Mouse (Mus musculus): ENCODE data around the gene AC170998.1. TPM values are rescaled to one million over a fixed set of nuclear protein-coding genes. Genes with fewer than 3 reads are reported as not detected.

The AC170998.1 gene
- polyA plus RNA-seq, 1 experiment from 2014 or later = 2.5 TPM

DNA sequence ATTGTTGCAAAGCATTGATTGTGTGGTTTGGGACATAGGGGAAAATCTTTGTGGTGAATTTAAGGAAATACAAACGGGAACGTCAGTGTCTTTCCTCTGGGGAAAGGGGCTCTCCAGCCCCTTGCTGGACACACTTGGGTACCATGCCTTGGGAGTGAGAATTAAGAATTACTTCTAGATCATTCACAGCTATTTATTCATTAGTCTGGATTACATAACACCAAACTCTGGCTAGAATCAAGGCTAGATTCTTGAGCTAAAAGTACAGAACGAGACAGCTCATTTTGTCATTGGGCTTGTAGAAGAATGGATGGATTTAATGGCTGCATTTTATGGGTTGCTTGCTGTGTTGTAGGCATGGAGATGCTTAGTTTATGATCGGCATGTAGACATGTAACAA lies 31.1 kb upstream of the AC170998.1 start:
- no peak overlapping the region for H3K4me3 ChIP-seq
- H3K27ac ChIP-seq = no peak overlapping the region
- H3K9ac ChIP-seq = no peak overlapping the region
- 61% methylated on average over 4 of the region's 4 CpGs for WGBS (ENCODE audit: insufficient replicate concordance)
- ATAC-seq = no peak
- H3K4me2 ChIP-seq = no peak overlapping the region
- H3K36me3 ChIP-seq = peaks cover 22% of the 10 kb centered on the region
- no peaks in the 10 kb centered on the region for H3K9me3 ChIP-seq (replicated peaks)
- no peaks in the 10 kb centered on the region for H3K27me3 ChIP-seq (replicated peaks)
- peaks cover 77% of the 10 kb centered on the region for H3K4me1 ChIP-seq

- peak overlapping the region; percentile 45 for H3K4me2 ChIP-seq
- H3K27me3 ChIP-seq (replicated peaks) = no peaks in the 10 kb centered on the region
- H3K9ac ChIP-seq = 0 out of 2 replicates have a peak overlapping the region, but pooled peaks have one; percentile 9
- H3K36me3 ChIP-seq = peaks cover 27% of the 10 kb centered on the region
- no peak for ATAC-seq
- peaks cover 85% of the 10 kb centered on the region for H3K4me1 ChIP-seq
- no peaks in the 10 kb centered on the region for H3K9me3 ChIP-seq (replicated peaks)
- no peak overlapping the region for H3K4me3 ChIP-seq
- peak overlapping the region; percentile 59 for H3K27ac ChIP-seq
- 28% methylated on average over 2 of the region's 2 CpGs for WGBS (ENCODE audit: insufficient replicate concordance)
These were observed 29.2 kb upstream of the AC170998.1 start for GRCm38 (mm10) chr17:28696641-28697040.

DNA sequence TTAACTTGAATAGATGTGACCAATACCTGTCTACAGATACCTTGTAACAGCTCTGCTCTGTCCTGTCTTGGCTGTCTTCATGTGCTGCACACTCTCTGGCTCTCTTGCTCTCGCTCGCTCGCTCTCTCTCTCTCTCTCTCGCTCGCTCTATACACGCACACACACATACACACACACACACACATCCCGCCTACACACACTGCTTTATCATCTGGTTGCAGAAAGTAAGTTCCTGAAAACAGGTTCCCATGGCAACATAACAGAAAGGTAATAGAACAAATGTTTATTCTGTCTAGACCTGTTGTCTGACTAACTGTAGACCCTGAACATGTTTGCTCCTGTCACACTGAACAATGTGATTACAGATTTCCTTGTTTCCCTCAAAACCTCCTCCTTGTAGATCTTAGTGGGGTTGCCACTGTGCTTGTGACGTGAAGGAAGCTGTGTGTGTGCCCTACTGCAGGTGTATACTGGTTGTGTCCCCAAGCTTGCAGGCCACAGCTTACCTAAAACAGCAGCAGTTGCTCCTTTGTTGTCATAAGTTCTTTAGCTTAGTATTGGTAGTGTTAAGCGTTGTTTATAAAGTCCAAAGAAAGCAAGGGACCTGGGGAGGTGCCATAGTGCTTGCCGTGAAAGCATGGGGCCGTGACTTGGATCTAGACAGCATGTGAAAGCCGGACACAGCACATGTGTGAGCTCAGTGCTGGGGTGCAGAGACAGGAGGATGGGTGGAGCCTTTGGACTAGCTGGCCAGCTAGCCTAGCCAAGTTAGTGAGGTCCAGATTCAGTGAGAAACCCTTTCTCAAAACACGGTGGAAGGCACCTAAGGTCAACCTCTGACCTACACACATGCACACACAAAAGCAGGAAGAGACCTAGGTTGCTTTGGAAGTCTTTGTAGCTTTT lies 28.3 kb upstream of the AC170998.1 start:
- no peak for ATAC-seq
- H3K27me3 ChIP-seq (replicated peaks) = no peaks in the 10 kb centered on the region
- H3K4me3 ChIP-seq = no peak overlapping the region
- H3K4me2 ChIP-seq = peak overlapping the region; percentile 45
- peaks cover 30% of the 10 kb centered on the region for H3K36me3 ChIP-seq
- peaks cover 93% of the 10 kb centered on the region for H3K4me1 ChIP-seq
- H3K9me3 ChIP-seq (replicated peaks) = no peaks in the 10 kb centered on the region
- WGBS (ENCODE audit: insufficient replicate concordance) = 48% methylated on average over 13 of the region's 13 CpGs
- peak overlapping the region; percentile 40; the same call in 1 of the 2 replicates for H3K9ac ChIP-seq
- peak overlapping the region; percentile 45 for H3K27ac ChIP-seq

DNA sequence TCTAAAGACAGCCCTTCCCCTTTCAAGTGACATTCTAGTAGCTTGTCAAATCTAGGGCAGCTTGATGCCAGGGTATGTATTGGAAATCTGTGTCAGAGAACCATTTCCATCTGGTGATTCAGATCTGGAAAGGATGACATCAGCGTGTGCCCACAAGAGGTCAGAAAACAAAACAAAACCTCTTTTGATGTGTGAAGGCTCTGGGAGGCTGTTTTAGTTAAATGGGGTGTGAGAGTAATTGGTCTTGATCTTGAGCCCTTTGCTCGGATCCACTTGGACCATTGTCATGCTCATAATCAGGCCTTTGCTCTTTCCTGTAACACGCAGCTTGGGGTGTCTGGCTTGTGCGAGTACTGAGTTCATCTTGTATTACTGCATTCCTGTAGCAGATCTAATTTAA lies 27.6 kb upstream of the AC170998.1 start:
- peaks cover 30% of the 10 kb centered on the region for H3K36me3 ChIP-seq
- WGBS (ENCODE audit: insufficient replicate concordance) = 57% methylated on average over 4 of the region's 4 CpGs
- no peak overlapping the region for H3K4me2 ChIP-seq
- no peak overlapping the region for H3K9ac ChIP-seq
- no peak for ATAC-seq
- no peak overlapping the region for H3K4me3 ChIP-seq
- no peaks in the 10 kb centered on the region for H3K9me3 ChIP-seq (replicated peaks)
- H3K27ac ChIP-seq = no peak overlapping the region
- peaks cover 90% of the 10 kb centered on the region for H3K4me1 ChIP-seq
- H3K27me3 ChIP-seq (replicated peaks) = no peaks in the 10 kb centered on the region

- H3K4me2 ChIP-seq = no peak overlapping the region
- no peak overlapping the region for H3K4me3 ChIP-seq
- no peak overlapping the region for H3K9ac ChIP-seq
- no peaks in the 10 kb centered on the region for H3K27me3 ChIP-seq (replicated peaks)
- WGBS (ENCODE audit: insufficient replicate concordance) = 63% methylated on average over 2 of the region's 2 CpGs
- H3K36me3 ChIP-seq = peaks cover 27% of the 10 kb centered on the region
- H3K4me1 ChIP-seq = peaks cover 86% of the 10 kb centered on the region
- H3K27ac ChIP-seq = no peak overlapping the region
- ATAC-seq = no peak
- H3K9me3 ChIP-seq (replicated peaks) = no peaks in the 10 kb centered on the region
These were observed 27.2 kb upstream of the AC170998.1 start for GRCm38 (mm10) chr17:28698672-28699071.

DNA sequence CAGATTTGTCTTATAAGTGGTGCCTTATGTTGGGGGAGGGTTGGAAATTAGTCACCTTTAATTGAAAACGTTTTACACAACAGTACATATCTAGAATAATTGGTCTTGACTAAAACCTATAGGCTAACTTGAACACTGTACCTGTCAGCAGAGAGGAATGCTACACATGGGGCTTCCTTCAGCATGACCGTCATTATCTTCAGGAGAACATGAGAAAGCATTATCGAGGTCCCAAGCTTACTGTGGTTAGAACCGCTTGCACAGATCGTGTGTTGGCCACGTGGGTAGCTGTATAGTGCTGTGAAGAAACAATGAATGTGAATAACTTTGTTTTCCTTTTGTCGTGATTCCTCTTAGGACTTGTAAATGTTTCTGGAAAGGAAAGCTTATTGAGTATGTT lies 26.1 kb upstream of the AC170998.1 start:
- 23% methylated on average over 7 of the region's 7 CpGs for WGBS (ENCODE audit: insufficient replicate concordance)
- Histone ChIP-seq H3K36me3 (peaks cover 20% of the 10 kb centered on the region; the same call in 1 of the 2 replicates), H3K4me3 (no peak overlapping the region), H3K9me3 (replicated peaks) (no peaks in the 10 kb centered on the region), H3K4me1 (peaks cover 78% of the 10 kb centered on the region), H3K9ac (no peak overlapping the region), H3K27ac (no peak overlapping the region), H3K4me2 (peak overlapping the region; percentile 9; the same call in 1 of the 2 replicates), H3K27me3 (replicated peaks) (no peaks in the 10 kb centered on the region)
- peak; percentile 68 for ATAC-seq

DNA sequence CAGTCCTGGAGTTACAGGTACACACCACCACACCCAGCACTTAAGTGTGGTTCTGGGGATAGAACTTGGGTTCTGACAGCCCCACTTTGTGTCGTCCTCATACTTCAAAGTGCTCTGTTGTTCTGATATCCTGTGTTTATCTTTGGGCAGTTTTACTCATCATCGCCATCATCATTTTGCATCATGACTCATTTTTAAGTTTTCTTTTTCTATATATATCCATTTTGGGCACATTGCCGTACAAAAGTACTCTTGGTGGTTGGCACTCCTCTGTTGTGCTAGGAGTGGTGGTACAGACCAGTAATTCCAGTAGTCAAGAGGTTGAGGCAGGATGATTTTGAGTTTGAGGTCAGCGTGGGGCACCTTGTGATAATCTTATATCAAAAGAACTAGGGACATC lies 24.7 kb upstream of the AC170998.1 start:
- Histone ChIP-seq H3K4me2 (no peak overlapping the region), H3K27me3 (replicated peaks) (no peaks in the 10 kb centered on the region), H3K9ac (no peak overlapping the region), H3K4me1 (peaks cover 77% of the 10 kb centered on the region), H3K4me3 (no peak overlapping the region), H3K36me3 (peaks cover 26% of the 10 kb centered on the region), H3K9me3 (replicated peaks) (no peaks in the 10 kb centered on the region), H3K27ac (no peak overlapping the region)
- 80% methylated on average over 4 of the region's 4 CpGs for WGBS (ENCODE audit: insufficient replicate concordance)
- no peak for ATAC-seq

DNA sequence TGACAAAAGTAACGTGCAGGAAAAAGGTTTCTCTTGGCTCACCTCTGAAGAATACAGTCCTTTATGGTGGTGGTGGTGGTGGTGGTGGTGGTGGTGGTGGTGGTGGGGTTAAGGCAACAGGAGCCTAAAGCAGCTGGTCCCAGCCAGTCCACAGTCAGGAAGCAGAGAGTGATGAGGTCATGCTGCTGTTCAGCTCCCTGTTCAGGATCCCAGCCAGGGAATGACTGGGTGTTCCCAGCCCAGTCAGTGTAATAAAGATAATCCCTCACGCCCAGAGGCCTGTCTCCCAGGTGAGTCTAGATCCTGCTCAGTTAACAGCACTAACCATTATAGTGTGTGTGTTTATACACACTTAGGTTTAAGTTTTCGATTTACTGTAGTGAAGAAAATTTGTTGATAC lies 24.1 kb upstream of the AC170998.1 start:
- Histone ChIP-seq H3K9ac (no peak overlapping the region), H3K4me2 (no peak overlapping the region), H3K27me3 (replicated peaks) (no peaks in the 10 kb centered on the region), H3K9me3 (replicated peaks) (no peaks in the 10 kb centered on the region), H3K36me3 (peaks cover 25% of the 10 kb centered on the region), H3K27ac (no peak overlapping the region), H3K4me3 (no peak overlapping the region), H3K4me1 (peaks cover 77% of the 10 kb centered on the region)
- no peak for ATAC-seq
- WGBS (ENCODE audit: insufficient replicate concordance) = 71% methylated on average over 3 of the region's 3 CpGs

DNA sequence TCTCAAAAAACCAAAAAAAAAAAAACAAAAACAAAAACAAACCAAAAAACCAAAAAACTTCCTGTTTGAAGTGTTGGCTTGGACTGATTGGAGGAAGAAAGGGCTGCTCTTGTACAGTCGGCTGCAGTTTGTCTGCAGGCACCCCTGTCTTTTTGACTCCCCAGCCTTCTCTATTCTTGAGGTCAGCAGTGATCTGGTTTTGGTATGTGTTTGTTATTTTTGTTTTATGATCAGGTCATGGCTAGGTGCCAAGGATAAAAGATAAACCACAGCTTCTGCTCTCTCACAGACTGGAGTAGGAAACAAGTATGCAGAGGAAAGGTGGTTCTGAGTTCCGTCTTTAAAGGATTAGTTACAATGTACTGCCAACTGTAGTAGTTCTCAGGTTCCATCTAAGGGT lies 23.2 kb upstream of the AC170998.1 start:
- peaks cover 25% of the 10 kb centered on the region for H3K36me3 ChIP-seq
- H3K4me3 ChIP-seq = no peak overlapping the region
- WGBS (ENCODE audit: insufficient replicate concordance) = 57% methylated on average over 2 of the region's 2 CpGs
- no peaks in the 10 kb centered on the region for H3K9me3 ChIP-seq (replicated peaks)
- H3K27ac ChIP-seq = no peak overlapping the region
- no peak overlapping the region for H3K9ac ChIP-seq
- no peak overlapping the region for H3K4me2 ChIP-seq
- ATAC-seq = no peak
- H3K4me1 ChIP-seq = peaks cover 76% of the 10 kb centered on the region
- no peaks in the 10 kb centered on the region for H3K27me3 ChIP-seq (replicated peaks)

DNA sequence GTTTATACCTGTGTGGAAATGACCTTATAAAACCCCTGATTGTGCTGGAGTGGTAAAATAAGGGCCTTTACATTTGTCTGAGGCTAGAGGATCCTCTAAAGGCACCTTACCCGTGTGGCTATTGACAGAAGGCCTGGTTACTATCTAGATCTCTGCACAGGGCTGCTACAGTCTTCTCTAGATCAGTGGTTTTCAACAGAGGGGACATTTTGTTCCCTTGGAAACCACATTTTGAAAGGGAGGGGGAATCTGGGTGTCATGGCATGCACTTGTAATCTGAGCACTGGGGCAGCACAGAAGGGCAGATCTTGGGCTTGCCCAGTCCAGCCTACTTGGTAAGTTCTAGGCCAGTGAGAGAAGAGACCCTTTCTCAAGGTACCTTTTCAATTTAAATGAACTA lies 19.2 kb upstream of the AC170998.1 start:
- Histone ChIP-seq H3K4me1 (peaks cover 75% of the 10 kb centered on the region), H3K4me3 (no peak overlapping the region), H3K27me3 (replicated peaks) (no peaks in the 10 kb centered on the region), H3K9ac (no peak overlapping the region), H3K9me3 (replicated peaks) (no peaks in the 10 kb centered on the region), H3K27ac (no peak overlapping the region), H3K36me3 (peaks cover 17% of the 10 kb centered on the region; the same call in 1 of the 2 replicates), H3K4me2 (no peak overlapping the region)
- ATAC-seq = no peak
- WGBS (ENCODE audit: insufficient replicate concordance) = 17% methylated on average over 1 of the region's 1 CpGs

DNA sequence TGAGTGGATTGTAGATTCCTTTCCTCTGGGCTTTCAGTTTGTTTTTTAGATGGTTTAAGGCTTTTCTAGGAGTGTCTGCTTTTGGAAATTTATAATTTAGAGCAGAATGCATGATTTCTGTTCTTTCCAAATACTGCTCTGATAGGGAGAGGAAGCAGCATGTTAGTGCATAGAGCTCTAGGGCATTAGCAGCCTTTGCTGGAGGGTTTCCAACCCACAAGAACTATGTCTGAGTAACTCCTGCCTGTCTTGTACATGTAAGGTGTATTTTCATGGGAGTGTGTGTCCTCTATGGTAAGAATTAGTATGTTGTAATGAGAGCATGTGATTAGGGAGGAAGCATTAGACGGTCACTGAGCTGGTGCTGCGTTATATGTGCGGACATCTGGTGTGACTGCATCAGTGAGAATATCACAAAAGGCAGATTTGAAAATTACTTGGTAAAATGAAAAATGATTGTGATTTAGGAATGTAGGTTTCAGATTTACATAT lies 18.7 kb upstream of the AC170998.1 start:
- Histone ChIP-seq H3K27me3 (replicated peaks) (no peaks in the 10 kb centered on the region), H3K27ac (no peak overlapping the region), H3K9me3 (replicated peaks) (no peaks in the 10 kb centered on the region), H3K4me3 (no peak overlapping the region), H3K4me2 (no peak overlapping the region), H3K9ac (no peak overlapping the region), H3K4me1 (peaks cover 75% of the 10 kb centered on the region), H3K36me3 (peaks cover 14% of the 10 kb centered on the region; the same call in 1 of the 2 replicates)
- ATAC-seq = no peak
- 80% methylated on average over 3 of the region's 3 CpGs for WGBS (ENCODE audit: insufficient replicate concordance)

DNA sequence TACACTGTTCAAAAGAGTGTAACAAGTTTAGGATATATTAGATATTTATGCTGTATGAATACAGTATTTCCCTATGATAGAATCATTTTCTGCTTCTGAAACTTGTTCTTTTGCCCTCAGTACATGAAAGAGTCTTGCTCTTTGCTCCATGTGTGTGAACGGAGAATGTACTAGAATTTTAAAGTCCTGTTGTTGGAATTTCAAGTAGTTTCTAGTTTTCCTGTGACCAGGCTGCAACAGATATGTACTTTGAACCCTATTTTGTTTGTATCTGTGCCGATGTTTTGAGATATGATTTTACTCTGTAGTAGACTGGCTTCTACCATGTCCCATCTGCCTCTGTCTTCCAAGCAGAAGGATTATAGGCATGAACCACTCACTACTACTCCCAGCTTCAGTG lies 18.1 kb upstream of the AC170998.1 start:
- Histone ChIP-seq H3K4me3 (no peak overlapping the region), H3K4me1 (peaks cover 69% of the 10 kb centered on the region), H3K27me3 (replicated peaks) (no peaks in the 10 kb centered on the region), H3K36me3 (peaks cover 14% of the 10 kb centered on the region; the same call in 1 of the 2 replicates), H3K27ac (no peak overlapping the region), H3K4me2 (no peak overlapping the region), H3K9me3 (replicated peaks) (no peaks in the 10 kb centered on the region), H3K9ac (no peak overlapping the region)
- no peak for ATAC-seq
- 70% methylated on average over 2 of the region's 2 CpGs for WGBS (ENCODE audit: insufficient replicate concordance)
